Mouse (Mus musculus) hindbrain, embryonic 12.5 days (tissue): ENCODE measurements at regions not wholly inside any gene's neighbourhood (a gene's known extent, or its start where the extent isn't known, plus 50 kb on each side); places are given as distances from the start of the nearest gene placed in this dataset.
"Not testable (repeated sequence)": the region's sequence is repeated elsewhere in the genome, so short reads cannot be mapped to it uniquely, and the experiment has no call there.

Experiments
- ATAC-seq: fragments of 200-750 bp; cut with Nextera tagmentation; 2 replicates; pipeline ENCODE4 v1.8.0; 2017; ENCODE audit warnings: moderate TSS enrichment; ENCODE audit not compliant: low FRiP score
- H3K27ac ChIP-seq: fragments of 300-500 bp; sonication (generic); 2 replicates; pipeline ENCODE4 v1.5.1; 2016; ENCODE audit warnings: mild to moderate bottlenecking
- H3K27me3 ChIP-seq: fragments of 300-500 bp; sonication (generic); 2 replicates; pipeline ENCODE4 v1.6.1; 2016; ENCODE audit warnings: mild to moderate bottlenecking
- H3K36me3 ChIP-seq: fragments of 300-500 bp; sonication (generic); 2 replicates; pipeline ENCODE4 v1.6.1; 2016; ENCODE audit warnings: mild to moderate bottlenecking
- H3K4me1 ChIP-seq: fragments of 300-500 bp; sonication (generic); 2 replicates; pipeline ENCODE4 v1.6.1; 2016
- H3K4me2 ChIP-seq: fragments of 300-500 bp; sonication (generic); replicated peaks from 2 replicates; pipeline ENCODE4 v1.6.1; 2016; ENCODE audit warnings: mild to moderate bottlenecking
- H3K4me3 ChIP-seq: fragments of 300-500 bp; sonication (generic); 2 replicates; pipeline ENCODE4 v1.5.1; 2016; ENCODE audit warnings: mild to moderate bottlenecking
- H3K9ac ChIP-seq: fragments of 300-500 bp; sonication (generic); 2 replicates; pipeline ENCODE4 v1.6.1; 2016; ENCODE audit warnings: mild to moderate bottlenecking, moderate library complexity
- H3K9me3 ChIP-seq: fragments of 300-500 bp; sonication (generic); replicated peaks from 2 replicates; pipeline ENCODE4 v1.6.1; 2016; ENCODE audit warnings: mild to moderate bottlenecking
- WGBS: fragments of 180-500 bp; shearing (Covaris S2); methylation state at CpG from one replicate; pipeline ENCODE4 v1.1.7; 2016; 5-methylcytosine and 5-hydroxymethylcytosine counted together

DNA sequence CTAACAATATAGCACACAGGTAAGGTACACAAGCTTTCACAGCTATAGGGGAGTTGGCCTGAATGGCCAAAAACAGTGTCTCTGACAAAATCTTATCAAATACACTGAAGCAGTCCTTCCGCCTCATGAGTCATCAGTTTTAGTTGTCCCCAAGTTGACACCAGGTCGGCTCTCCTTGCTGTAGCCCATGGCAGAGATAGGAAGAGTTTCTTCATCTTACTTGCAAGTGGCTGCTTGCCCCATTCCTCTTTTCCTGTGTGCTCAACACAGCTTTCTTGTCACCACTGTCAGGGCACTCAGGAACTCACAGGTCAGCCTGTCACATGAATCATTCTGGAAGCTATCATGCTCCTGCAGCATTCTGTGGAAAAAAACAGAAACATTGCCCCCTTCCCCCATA lies 77.1 kb downstream of the Olfr721-ps1 start:
- 60% methylated on average over 2 of the region's 2 CpGs for WGBS
- H3K9ac ChIP-seq: not testable (repeated sequence)

GRCm38 (mm10) chr14:14481840-14482239 lies 80.7 kb downstream of the Olfr721-ps1 start:
- Histone ChIP-seq H3K9ac (no peak overlapping the region), H3K36me3 (no peaks in the 10 kb centered on the region), H3K27me3 (no peaks in the 10 kb centered on the region), H3K4me2 (no peak overlapping the region), H3K4me3 (no peak overlapping the region), H3K4me1 (no peaks in the 10 kb centered on the region), H3K27ac (no peak overlapping the region), H3K9me3 (no peaks in the 10 kb centered on the region)
- ATAC-seq: no peak
- WGBS: 80% methylated on average over 1 of the region's 1 CpGs

More for the DNA sequence above, 77.1 kb downstream of the Olfr721-ps1 start:
- not testable (repeated sequence) for H3K27me3 ChIP-seq, H3K4me3 ChIP-seq, H3K4me2 ChIP-seq, ATAC-seq, H3K9me3 ChIP-seq, H3K36me3 ChIP-seq, H3K27ac ChIP-seq, H3K4me1 ChIP-seq

- H3K27me3 ChIP-seq: no peaks in the 10 kb centered on the region
- no peak overlapping the region for H3K9ac ChIP-seq
- 90% methylated on average over 1 of the region's 1 CpGs for WGBS
- H3K4me2 ChIP-seq: no peak overlapping the region
- no peak for ATAC-seq
- H3K4me3 ChIP-seq: no peak overlapping the region
- H3K36me3 ChIP-seq: no peaks in the 10 kb centered on the region
- no peak overlapping the region for H3K27ac ChIP-seq
- H3K9me3 ChIP-seq: no peaks in the 10 kb centered on the region
- no peaks in the 10 kb centered on the region for H3K4me1 ChIP-seq
Observed at GRCm38 (mm10) chr14:14486356-14486755, 85.3 kb downstream of the Olfr721-ps1 start.

DNA sequence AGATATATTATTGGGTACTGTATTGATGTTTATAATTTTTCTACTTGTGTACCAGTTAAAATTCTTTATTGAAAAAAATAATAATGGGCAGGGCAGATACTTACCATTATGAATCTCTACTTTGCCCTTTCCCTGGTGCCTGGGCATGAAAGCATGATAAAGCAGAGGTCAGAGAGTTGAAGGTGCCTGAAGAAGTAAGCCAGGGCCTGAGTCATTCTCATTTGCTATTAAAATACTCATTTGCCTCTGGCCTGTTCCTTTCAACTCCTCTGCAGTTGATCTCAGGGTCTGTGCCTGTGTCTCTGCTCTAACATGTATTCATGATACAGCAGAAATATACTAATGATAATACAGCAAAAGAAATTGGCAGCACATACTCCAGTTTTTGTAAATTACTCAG lies 89.4 kb downstream of the Olfr721-ps1 start:
- Histone ChIP-seq H3K27me3 (no peaks in the 10 kb centered on the region), H3K27ac (no peak overlapping the region), H3K4me2 (no peak overlapping the region), H3K4me3 (no peak overlapping the region), H3K36me3 (no peaks in the 10 kb centered on the region), H3K9ac (no peak overlapping the region), H3K9me3 (no peaks in the 10 kb centered on the region), H3K4me1 (no peaks in the 10 kb centered on the region)
- ATAC-seq: no peak

- no peak overlapping the region for H3K9ac ChIP-seq
- no peaks in the 10 kb centered on the region for H3K9me3 ChIP-seq
- no peaks in the 10 kb centered on the region for H3K36me3 ChIP-seq
- H3K27me3 ChIP-seq: no peaks in the 10 kb centered on the region
- no peak for ATAC-seq
- H3K4me1 ChIP-seq: no peaks in the 10 kb centered on the region
- H3K4me3 ChIP-seq: no peak overlapping the region
- no peak overlapping the region for H3K4me2 ChIP-seq
- no peak overlapping the region for H3K27ac ChIP-seq
Observed at GRCm38 (mm10) chr14:14492041-14492440, 90.9 kb downstream of the Olfr721-ps1 start.

- 84% methylated on average over 4 of the region's 4 CpGs for WGBS
- Histone ChIP-seq H3K4me2 (no peak overlapping the region), H3K9ac (no peak overlapping the region), H3K4me1 (0 out of 2 replicates have a peak, but pooled peaks cover 2% of the 10 kb centered on the region), H3K9me3 (no peaks in the 10 kb centered on the region), H3K27me3 (no peaks in the 10 kb centered on the region), H3K27ac (no peak overlapping the region), H3K36me3 (no peaks in the 10 kb centered on the region), H3K4me3 (no peak overlapping the region)
- no peak for ATAC-seq
Observed at GRCm38 (mm10) chr14:14511927-14512326, 110.8 kb downstream of the Olfr721-ps1 start.

- no peak overlapping the region for H3K9ac ChIP-seq
- 85% methylated on average over 2 of the region's 2 CpGs for WGBS
- H3K4me1 ChIP-seq: 0 out of 2 replicates have a peak, but pooled peaks cover 2% of the 10 kb centered on the region
- no peaks in the 10 kb centered on the region for H3K27me3 ChIP-seq
- H3K9me3 ChIP-seq: no peaks in the 10 kb centered on the region
- H3K4me3 ChIP-seq: no peak overlapping the region
- no peak for ATAC-seq
- no peak overlapping the region for H3K27ac ChIP-seq
- no peaks in the 10 kb centered on the region for H3K36me3 ChIP-seq
- no peak overlapping the region for H3K4me2 ChIP-seq
Observed at GRCm38 (mm10) chr14:14513056-14513455, 112.0 kb downstream of the Olfr721-ps1 start.

DNA sequence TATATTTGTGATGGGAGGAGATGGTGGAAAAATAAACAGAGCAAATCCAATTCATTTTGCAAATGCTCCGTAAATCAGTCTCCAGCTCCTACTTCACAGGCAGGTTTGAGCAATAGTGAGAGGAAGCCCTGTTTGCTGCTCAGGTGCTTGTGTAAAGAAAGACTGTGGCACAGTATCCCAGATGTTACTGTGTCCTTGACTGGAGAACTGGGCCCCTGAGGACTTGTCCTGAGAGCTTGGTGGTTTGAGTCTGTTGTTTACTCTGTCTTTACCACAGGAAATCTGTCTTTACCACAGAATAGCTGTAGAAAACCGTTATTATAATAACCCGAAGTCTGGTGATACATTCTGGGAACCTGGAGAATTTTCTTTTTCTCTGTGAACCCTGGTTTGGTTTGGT lies 112.4 kb downstream of the Olfr721-ps1 start:
- H3K27me3 ChIP-seq: no peaks in the 10 kb centered on the region
- H3K4me2 ChIP-seq: no peak overlapping the region
- H3K9ac ChIP-seq: no peak overlapping the region
- no peak overlapping the region for H3K4me3 ChIP-seq
- no peak for ATAC-seq
- WGBS: 87% methylated on average over 3 of the region's 3 CpGs
- H3K27ac ChIP-seq: no peak overlapping the region
- no peaks in the 10 kb centered on the region for H3K9me3 ChIP-seq
- H3K36me3 ChIP-seq: no peaks in the 10 kb centered on the region
- H3K4me1 ChIP-seq: 0 out of 2 replicates have a peak, but pooled peaks cover 2% of the 10 kb centered on the region

- H3K4me2 ChIP-seq: no peak overlapping the region
- H3K4me3 ChIP-seq: no peak overlapping the region
- no peak for ATAC-seq
- no peak overlapping the region for H3K9ac ChIP-seq
- no peaks in the 10 kb centered on the region for H3K9me3 ChIP-seq
- no peaks in the 10 kb centered on the region for H3K27me3 ChIP-seq
- H3K27ac ChIP-seq: no peak overlapping the region
- H3K4me1 ChIP-seq: 0 out of 2 replicates have a peak, but pooled peaks cover 2% of the 10 kb centered on the region
- 71% methylated on average over 1 of the region's 1 CpGs for WGBS
- H3K36me3 ChIP-seq: no peaks in the 10 kb centered on the region
Observed at GRCm38 (mm10) chr14:14514440-14515172, 113.5 kb downstream of the Olfr721-ps1 start.

GRCm38 (mm10) chr14:14515363-14515762 lies 114.3 kb downstream of the Olfr721-ps1 start:
- Histone ChIP-seq H3K9ac (no peak overlapping the region; the same call in 1 of the 2 replicates), H3K36me3 (no peaks in the 10 kb centered on the region), H3K4me3 (no peak overlapping the region), H3K27ac (no peak overlapping the region), H3K4me2 (no peak overlapping the region), H3K27me3 (no peaks in the 10 kb centered on the region), H3K4me1 (0 out of 2 replicates have a peak, but pooled peaks cover 2% of the 10 kb centered on the region), H3K9me3 (no peaks in the 10 kb centered on the region)
- ATAC-seq: no peak
- whole genome bisulfite sequencing: 71% methylated on average over 2 of the region's 2 CpGs

DNA sequence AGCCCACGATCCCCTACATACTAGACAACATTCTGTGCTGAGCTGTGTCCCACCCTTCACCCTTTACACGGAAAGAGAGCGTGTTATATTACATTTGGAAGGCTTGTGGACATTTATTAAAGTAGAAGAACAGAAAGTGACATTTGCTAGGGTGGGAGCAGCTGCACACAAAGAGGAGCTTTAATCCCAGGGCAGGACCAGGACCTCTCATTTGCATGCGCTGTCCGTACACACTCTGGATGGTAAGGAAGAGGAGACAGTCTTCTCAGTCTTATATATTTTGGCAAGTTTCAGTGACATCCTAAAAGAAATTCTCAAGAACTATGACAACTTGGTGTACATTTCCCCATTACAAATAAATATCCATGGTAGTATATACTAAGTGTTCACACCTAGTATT lies 114.8 kb downstream of the Olfr721-ps1 start:
- Histone ChIP-seq H3K27ac (no peak overlapping the region), H3K36me3 (no peaks in the 10 kb centered on the region), H3K4me2 (no peak overlapping the region), H3K9ac (no peak overlapping the region), H3K27me3 (no peaks in the 10 kb centered on the region), H3K4me1 (0 out of 2 replicates have a peak, but pooled peaks cover 2% of the 10 kb centered on the region), H3K9me3 (no peaks in the 10 kb centered on the region), H3K4me3 (no peak overlapping the region)
- no peak for ATAC-seq
- WGBS: 66% methylated on average over 5 of the region's 5 CpGs

DNA sequence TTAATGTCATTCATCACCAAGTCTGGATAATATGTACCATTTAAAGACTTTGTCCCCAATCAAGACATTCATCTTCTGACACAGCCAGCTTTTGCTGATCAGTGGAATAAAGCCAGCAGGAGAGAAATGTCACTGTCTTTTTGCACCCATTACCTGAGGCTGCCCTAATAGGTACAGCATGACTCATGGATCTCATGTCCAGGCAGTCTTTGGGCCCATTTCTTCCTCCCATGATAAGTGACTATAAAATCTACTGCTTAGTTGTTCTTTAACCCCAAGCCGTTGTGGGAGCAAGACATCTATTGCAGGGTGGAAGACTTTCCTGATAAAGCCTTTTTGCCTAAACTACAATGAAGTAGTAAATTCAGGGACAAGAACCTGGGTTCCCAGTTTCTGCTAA lies 116.9 kb downstream of the Olfr721-ps1 start:
- ATAC-seq: no peak
- WGBS: 97% methylated on average over 1 of the region's 1 CpGs
- Histone ChIP-seq H3K27ac (no peak overlapping the region), H3K9ac (no peak overlapping the region), H3K4me3 (no peak overlapping the region), H3K4me1 (0 out of 2 replicates have a peak, but pooled peaks cover 2% of the 10 kb centered on the region), H3K36me3 (no peaks in the 10 kb centered on the region), H3K27me3 (no peaks in the 10 kb centered on the region), H3K9me3 (no peaks in the 10 kb centered on the region), H3K4me2 (no peak overlapping the region)

GRCm38 (mm10) chr14:14518841-14519240 lies 117.7 kb downstream of the Olfr721-ps1 start:
- H3K27ac ChIP-seq: no peak overlapping the region
- no peaks in the 10 kb centered on the region for H3K36me3 ChIP-seq
- 90% methylated on average over 2 of the region's 2 CpGs for WGBS
- H3K4me1 ChIP-seq: 0 out of 2 replicates have a peak, but pooled peaks cover 2% of the 10 kb centered on the region
- H3K4me2 ChIP-seq: no peak overlapping the region
- H3K4me3 ChIP-seq: no peak overlapping the region
- no peak for ATAC-seq
- H3K27me3 ChIP-seq: no peaks in the 10 kb centered on the region
- H3K9me3 ChIP-seq: no peaks in the 10 kb centered on the region
- no peak overlapping the region for H3K9ac ChIP-seq
